Mouse (Mus musculus): Measurements from ENCODE around the gene Zmynd8.

DNA sequence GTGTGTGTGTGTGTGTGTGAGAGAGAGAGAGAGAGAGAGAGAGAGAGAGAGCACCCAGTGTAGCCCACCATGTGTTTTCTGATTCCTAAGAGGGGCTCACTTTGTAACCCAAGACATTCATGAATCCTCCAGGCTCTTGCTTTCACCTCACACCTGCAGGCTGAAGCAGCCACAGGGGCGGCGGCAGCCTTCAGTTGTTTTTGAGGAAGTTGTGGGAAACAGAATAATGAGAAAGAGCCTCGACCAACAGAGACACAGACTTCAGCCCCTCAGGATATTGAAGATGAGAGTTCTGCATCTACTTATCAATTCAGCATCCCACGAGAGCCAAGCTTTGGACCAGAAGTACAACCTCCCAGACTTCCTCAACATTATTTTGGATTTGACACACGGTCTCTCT is 6.2 kb downstream of the Zmynd8 start:
- no peak for TF ChIP-seq USF1 (IDR thresholded peaks at IDR 0.05; ENCODE audit: low read depth)
- TF ChIP-seq CTCF (IDR thresholded peaks at IDR 0.05; ENCODE audit: control insufficient read depth, insufficient read depth, insufficient read length), result no peak
- TF ChIP-seq MYOG (IDR thresholded peaks at IDR 0.05; ENCODE audit: control insufficient read depth, extremely low read depth, insufficient read length), result no peak
